Mouse (Mus musculus) bone marrow macrophage, adult 2 months (primary cell): ENCODE data around the gene Cenpm.

ENCODE experiments used
- CTCF ChIP-seq: IDR thresholded peaks from 2 replicates; pipeline ENCODE4 v1.5.1; 2012; ENCODE audit warnings: low read depth, mild to moderate bottlenecking, low read length, moderate library complexity
- POLR2A ChIP-seq: IDR thresholded peaks from 2 replicates; pipeline ENCODE4 v1.6.1; 2012; ENCODE audit warnings: mild to moderate bottlenecking, low read depth, low read length, borderline replicate concordance

- TF ChIP-seq CTCF: no peak
- TF ChIP-seq POLR2A: no peak
Observed at GRCm38 (mm10) chr15:82293271-82293711, 48.7 kb upstream of the Cenpm start.
